11 mouse cellular contexts compared by ENCODE assay signal in the genomic region with DNA sequence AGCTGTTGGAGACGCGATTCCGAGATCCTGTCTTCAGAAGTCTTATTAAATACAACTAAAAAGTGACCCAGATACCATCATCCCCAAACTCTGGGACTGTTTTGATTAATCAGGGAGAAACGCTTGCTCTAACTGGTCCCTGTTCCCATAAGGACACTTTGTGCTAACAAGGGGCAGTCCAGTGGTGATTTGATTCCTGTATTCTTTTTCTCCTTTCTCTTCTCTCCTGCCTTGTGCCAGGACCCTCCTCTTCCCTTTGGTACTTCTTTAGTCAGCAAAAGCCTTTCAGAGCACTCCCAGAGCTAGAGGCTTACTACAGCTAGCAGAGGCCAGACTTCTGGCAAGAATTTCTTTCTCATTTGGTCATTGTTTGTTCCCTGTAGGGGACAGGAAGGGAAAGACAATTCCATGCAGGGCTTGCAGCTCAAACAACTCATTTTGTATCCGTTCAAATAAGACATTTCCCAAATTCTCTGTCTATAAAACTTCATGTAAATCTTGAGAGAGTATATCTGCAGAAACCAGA.
DNase-seq lines count a peak whose midpoint lies in the region; ATAC-seq lines count a peak whose summit lies in the region.
"Had no signal": no experiment of that assay in that cellular context is flagged by ENCODE, and none has a peak within 500 bp of the region (broad histone marks: within the 10 kb centered on the region; RNA-seq: fewer than 3 reads in every experiment).

No protein-coding gene starts in this region.

- H3K4me1 ChIP-seq in forebrain, embryonic 10.5 days: peaks cover 16% of the 10 kb centered on the region
- peaks cover 5% of the 10 kb centered on the region; the same call in 1 of the 2 replicates for H3K4me1 ChIP-seq in forebrain, embryonic 13.5 days
- H3K4me1 ChIP-seq in kidney, embryonic 14.5 days (ENCODE audit: control insufficient read depth, insufficient read depth, low read length): no peaks in the 10 kb centered on the region
- peaks cover 13% of the 10 kb centered on the region for H3K4me1 ChIP-seq in limb, embryonic 12.5 days (replicated peaks)
- H3K4me1 ChIP-seq: liver, embryonic 12.5 days had no signal

- H3K9me3 ChIP-seq in forebrain, embryonic 10.5 days: peaks cover 3% of the 10 kb centered on the region; the same call in 1 of the 2 replicates
- H3K9me3 ChIP-seq in forebrain, embryonic 13.5 days (replicated peaks): no peaks in the 10 kb centered on the region
- no peaks in the 10 kb centered on the region for H3K9me3 ChIP-seq in kidney, embryonic 14.5 days (ENCODE audit: control insufficient read depth, low read length)
- H3K9me3 ChIP-seq in limb, embryonic 12.5 days: no peaks in the 10 kb centered on the region
- H3K9me3 ChIP-seq: liver, embryonic 12.5 days had no signal

- no peak overlapping the region for H3K4me2 ChIP-seq in forebrain, embryonic 13.5 days
- no peak overlapping the region for H3K4me2 ChIP-seq in kidney, embryonic 14.5 days (replicated peaks; ENCODE audit: low read depth, low read length)
- no peak overlapping the region for H3K4me2 ChIP-seq in limb, embryonic 12.5 days
- H3K4me2 ChIP-seq: liver, embryonic 12.5 days had no signal

- no peak overlapping the region for H3K4me3 ChIP-seq in forebrain, embryonic 10.5 days
- no peak overlapping the region for H3K4me3 ChIP-seq in forebrain, embryonic 13.5 days
- no peak overlapping the region for H3K4me3 ChIP-seq in kidney, embryonic 14.5 days (ENCODE audit: low read length)
- no peak overlapping the region for H3K4me3 ChIP-seq in limb, embryonic 12.5 days (replicated peaks)
- H3K4me3 ChIP-seq: liver, embryonic 12.5 days had no signal

- peak overlapping the region; percentile 60 for H3K27ac ChIP-seq in forebrain, embryonic 10.5 days
- H3K27ac ChIP-seq in forebrain, embryonic 13.5 days: no peak overlapping the region
- H3K27ac ChIP-seq in kidney, embryonic 14.5 days (ENCODE audit: low read depth, low read length): peak overlapping the region; percentile 44; the same call in 1 of the 2 replicates
- peak overlapping the region; percentile 46 for H3K27ac ChIP-seq in limb, embryonic 12.5 days
- H3K27ac ChIP-seq: liver, embryonic 12.5 days had no signal

- H3K36me3 ChIP-seq in forebrain, embryonic 10.5 days (replicated peaks): no peaks in the 10 kb centered on the region
- no peaks in the 10 kb centered on the region for H3K36me3 ChIP-seq in forebrain, embryonic 13.5 days (ENCODE audit: poor library complexity, severe bottlenecking)
- H3K36me3 ChIP-seq in kidney, embryonic 14.5 days (ENCODE audit: control insufficient read depth, insufficient read depth, low read length): no peaks in the 10 kb centered on the region
- no peaks in the 10 kb centered on the region for H3K36me3 ChIP-seq in limb, embryonic 12.5 days
- H3K36me3 ChIP-seq: liver, embryonic 12.5 days had no signal

- H3K9ac ChIP-seq in forebrain, embryonic 13.5 days: no peak overlapping the region
- no peak overlapping the region for H3K9ac ChIP-seq in kidney, embryonic 14.5 days (ENCODE audit: low read depth, low read length)
- no peak overlapping the region for H3K9ac ChIP-seq in limb, embryonic 12.5 days (replicated peaks)
- H3K9ac ChIP-seq: liver, embryonic 12.5 days had no signal

- WGBS in forebrain, embryonic 10.5 days: 45% methylated on average over 5 of the region's 5 CpGs
- 34% methylated on average over 5 of the region's 5 CpGs for WGBS in forebrain, embryonic 13.5 days
- 51% methylated on average over 5 of the region's 5 CpGs for WGBS in kidney, embryonic 14.5 days
- 63% methylated on average over 5 of the region's 5 CpGs for WGBS in limb, embryonic 12.5 days

- no peak for DNase-seq in forebrain, embryonic 10.5 days (ENCODE audit: extremely low spot score, low spot score)
- no peak for DNase-seq in kidney, postnatal 25 days
- peak; percentile 70 for DNase-seq in R1 (ENCODE audit: low read depth, low spot score)
- no peak for DNase-seq in T-cell, adult 2 months (ENCODE audit: low spot score)
- DNase-seq in gastrocnemius, adult 8-10 months (ENCODE audit: low spot score in 2 of 2): no peak
- DNase-seq: adrenal gland, postnatal 36 days; cerebellum, adult 8-10 months had no signal

- no peaks in the 10 kb centered on the region for H3K27me3 ChIP-seq in forebrain, embryonic 10.5 days (ENCODE audit: poor library complexity, severe bottlenecking)
- H3K27me3 ChIP-seq in forebrain, embryonic 13.5 days: no peaks in the 10 kb centered on the region
- H3K27me3 ChIP-seq in kidney, embryonic 14.5 days (ENCODE audit: control insufficient read depth, insufficient read depth, low read length): no peaks in the 10 kb centered on the region
- H3K27me3 ChIP-seq in limb, embryonic 12.5 days: no peaks in the 10 kb centered on the region
- H3K27me3 ChIP-seq: liver, embryonic 12.5 days had no signal

- no peak for ATAC-seq in forebrain, embryonic 13.5 days
- no peak for ATAC-seq in kidney, embryonic 14.5 days (ENCODE audit: low FRiP score, low TSS enrichment)
- ATAC-seq in limb, embryonic 12.5 days (ENCODE audit: insufficient number of reproducible peaks, insufficient read depth, low FRiP score, low TSS enrichment, low read depth): no peak
- ATAC-seq: liver, embryonic 12.5 days had no signal
